Mouse (Mus musculus) spleen, postnatal 14 days (tissue): Measurements from ENCODE around the gene Tmc8.

Experiments used
- DNase-seq, 2 experiments: peaks; one replicate each; pipeline ENCODE4 v3.0.0; 2021 to 2022; ENCODE audit warnings: low spot score in 2 of 2

Gene Tmc8

GRCm38 (mm10) chr11:117781993-117782704 is at the start of gene Tmc8, which contains the start of gene Tmc6:
TSS of gene Tmc8 (plus strand) at chr11:117782076.
TSS of gene Tmc6 (minus strand) at chr11:117782198.
- DNase-seq: peak; percentile 69 to 75

- no peak for DNase-seq
These were observed 45.7 kb upstream of the Tmc8 start for GRCm38 (mm10) chr11:117736037-117736689.

GRCm38 (mm10) chr11:117738123-117738522 is 43.8 kb upstream of the Tmc8 start:
- DNase-seq: no peak

- DNase-seq: no peak
These were observed 40.7 kb upstream of the Tmc8 start for GRCm38 (mm10) chr11:117741128-117741527.

GRCm38 (mm10) chr11:117742243-117742642 is 39.6 kb upstream of the Tmc8 start:
- DNase-seq: no peak

- DNase-seq: no peak
These were observed 39.2 kb upstream of the Tmc8 start for GRCm38 (mm10) chr11:117742715-117743114.

GRCm38 (mm10) chr11:117743454-117744030 is 38.3 kb upstream of the Tmc8 start:
- DNase-seq: no peak

- DNase-seq: no peak
These were observed 33.2 kb upstream of the Tmc8 start for GRCm38 (mm10) chr11:117748628-117749027.

- no peak for DNase-seq
These were observed 32.5 kb upstream of the Tmc8 start for GRCm38 (mm10) chr11:117749414-117749813.

GRCm38 (mm10) chr11:117751544-117751943 is 30.3 kb upstream of the Tmc8 start:
- no peak for DNase-seq

- no peak for DNase-seq
These were observed 26.0 kb upstream of the Tmc8 start for GRCm38 (mm10) chr11:117755891-117756290.

GRCm38 (mm10) chr11:117759267-117759666 is 22.6 kb upstream of the Tmc8 start:
- DNase-seq: no peak

- DNase-seq: no peak
These were observed 21.3 kb upstream of the Tmc8 start for GRCm38 (mm10) chr11:117760374-117761119.

- no peak for DNase-seq
These were observed 20.1 kb upstream of the Tmc8 start for GRCm38 (mm10) chr11:117761801-117762200.

- DNase-seq: no peak
These were observed 19.6 kb upstream of the Tmc8 start for GRCm38 (mm10) chr11:117762246-117762645.

- DNase-seq: no peak
These were observed 17.6 kb upstream of the Tmc8 start for GRCm38 (mm10) chr11:117764319-117764718.

- no peak for DNase-seq
These were observed 16.5 kb upstream of the Tmc8 start for GRCm38 (mm10) chr11:117765361-117765760.

GRCm38 (mm10) chr11:117766275-117766674 is 15.6 kb upstream of the Tmc8 start:
- DNase-seq: no peak

- no peak for DNase-seq
These were observed 12.9 kb upstream of the Tmc8 start for GRCm38 (mm10) chr11:117768725-117769682.

- DNase-seq: no peak
These were observed 12.2 kb upstream of the Tmc8 start for GRCm38 (mm10) chr11:117769683-117770047.

GRCm38 (mm10) chr11:117770407-117770806 is 11.5 kb upstream of the Tmc8 start:
- DNase-seq: no peak
